Mouse (Mus musculus): ENCODE data around the gene Scn2a. TPM values are rescaled to one million over a fixed set of nuclear protein-coding genes. Genes with fewer than 3 reads are reported as not detected.

Scn2a gene
- polyA plus RNA-seq, 1 experiment = 81.1 TPM

DNA sequence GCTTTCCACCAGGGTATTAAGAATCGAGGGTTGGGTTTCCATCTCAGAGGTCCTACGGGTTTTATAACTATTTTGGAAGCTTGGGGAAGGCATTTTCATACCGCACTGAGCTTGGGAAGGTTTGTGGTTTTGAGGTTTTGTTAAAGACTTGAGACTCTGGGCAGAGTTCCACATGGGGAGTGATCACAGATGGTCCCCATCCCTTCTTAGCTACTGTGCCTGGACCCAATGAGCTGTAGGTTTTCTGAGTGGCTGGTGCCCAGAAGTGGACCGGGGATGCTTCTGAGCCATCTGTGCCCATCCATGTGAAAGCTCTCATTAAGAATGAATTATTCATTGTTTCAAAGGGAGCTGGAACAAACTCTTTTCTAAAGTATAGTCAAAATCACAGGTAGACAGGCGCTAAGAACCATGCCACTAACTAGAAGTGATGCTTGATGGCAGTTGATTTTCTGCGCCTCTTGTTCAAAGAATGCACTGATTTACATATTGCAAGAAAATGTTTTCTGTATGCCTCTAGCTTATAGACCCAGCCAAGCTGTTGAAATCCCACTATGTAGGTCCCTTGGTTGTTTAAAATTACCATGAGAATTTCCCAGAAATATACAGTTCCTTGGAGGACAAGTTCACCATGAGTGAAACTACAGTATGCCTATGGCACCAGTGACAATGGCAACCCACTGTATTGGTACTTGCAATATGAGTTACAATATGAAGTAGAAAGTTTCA is 70.0 kb downstream of the Scn2a start:
- peaks cover 4% of the 10 kb centered on the region for H3K4me1 ChIP-seq (ENCODE audit: control insufficient read depth, insufficient read depth, low read length)
- no peak overlapping the region for H3K4me3 ChIP-seq (ENCODE audit: insufficient read depth, low read length)
- H3K27ac ChIP-seq (ENCODE audit: insufficient read depth, low read length) = peak overlapping the region; percentile 82; the same call in 1 of the 2 replicates
- TF ChIP-seq CTCF (IDR thresholded peaks at IDR 0.05; ENCODE audit: extremely low read depth, insufficient read depth, low read length) (no peak), POLR2A (IDR thresholded peaks at IDR 0.05; ENCODE audit: extremely low read depth, insufficient read depth, low read length) (no peak)

DNA sequence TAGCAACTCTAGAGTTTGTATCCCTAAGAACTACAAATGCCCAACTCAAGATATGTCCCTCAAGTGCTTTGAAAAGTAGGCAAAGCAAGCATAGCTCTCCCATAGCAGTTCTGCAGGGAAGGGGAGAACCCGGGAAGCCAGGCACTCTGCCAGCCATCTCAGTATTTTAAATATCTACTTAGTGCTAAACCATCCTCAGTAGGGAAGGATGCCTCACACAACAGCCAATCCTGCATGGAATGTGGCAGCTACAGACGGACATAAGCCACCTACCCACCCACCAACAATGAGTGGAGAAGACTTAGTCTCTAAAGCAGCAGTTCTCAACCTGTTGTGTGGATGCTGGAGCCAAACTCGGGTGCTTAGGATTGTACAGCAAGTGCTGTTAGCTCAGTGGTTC is 73.9 kb downstream of the Scn2a start:
- TF ChIP-seq CTCF (IDR thresholded peaks at IDR 0.05; ENCODE audit: extremely low read depth, insufficient read depth, low read length) (no peak), POLR2A (IDR thresholded peaks at IDR 0.05; ENCODE audit: extremely low read depth, insufficient read depth, low read length) (no peak)
- no peak overlapping the region for H3K27ac ChIP-seq (ENCODE audit: insufficient read depth, low read length)

DNA sequence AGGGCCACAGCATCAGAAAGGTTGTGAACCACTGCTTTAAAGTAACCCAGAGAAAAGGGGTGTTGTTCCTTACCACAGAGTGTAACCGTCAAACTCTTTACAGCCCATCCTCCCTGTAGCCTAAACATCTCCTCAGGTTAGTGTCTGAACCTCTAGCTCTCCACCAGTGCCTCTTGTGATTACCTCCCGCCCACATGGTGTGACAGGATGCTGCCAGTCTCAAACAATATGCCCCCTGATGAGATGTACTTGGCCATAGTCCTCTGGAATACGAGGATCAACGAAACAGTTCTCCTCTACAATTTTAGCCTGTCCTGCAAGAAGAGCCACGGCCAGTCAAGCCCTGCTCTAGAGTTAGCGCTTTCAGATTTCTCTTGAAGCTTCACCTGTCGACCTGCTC is 74.5 kb downstream of the Scn2a start:
- no peak overlapping the region for H3K27ac ChIP-seq (ENCODE audit: insufficient read depth, low read length)
- H3K4me3 ChIP-seq (ENCODE audit: insufficient read depth, low read length) = no peak overlapping the region
- no peak for TF ChIP-seq CTCF (IDR thresholded peaks at IDR 0.05; ENCODE audit: extremely low read depth, insufficient read depth, low read length)
- TF ChIP-seq POLR2A (IDR thresholded peaks at IDR 0.05; ENCODE audit: extremely low read depth, insufficient read depth, low read length) = no peak
- H3K4me1 ChIP-seq (ENCODE audit: control insufficient read depth, insufficient read depth, low read length) = peaks cover under 1% of the 10 kb centered on the region

More for the DNA sequence above, 73.9 kb downstream of the Scn2a start:
- Histone ChIP-seq H3K4me3 (ENCODE audit: insufficient read depth, low read length) (no peak overlapping the region), H3K4me1 (ENCODE audit: control insufficient read depth, insufficient read depth, low read length) (peaks cover 4% of the 10 kb centered on the region)

DNA sequence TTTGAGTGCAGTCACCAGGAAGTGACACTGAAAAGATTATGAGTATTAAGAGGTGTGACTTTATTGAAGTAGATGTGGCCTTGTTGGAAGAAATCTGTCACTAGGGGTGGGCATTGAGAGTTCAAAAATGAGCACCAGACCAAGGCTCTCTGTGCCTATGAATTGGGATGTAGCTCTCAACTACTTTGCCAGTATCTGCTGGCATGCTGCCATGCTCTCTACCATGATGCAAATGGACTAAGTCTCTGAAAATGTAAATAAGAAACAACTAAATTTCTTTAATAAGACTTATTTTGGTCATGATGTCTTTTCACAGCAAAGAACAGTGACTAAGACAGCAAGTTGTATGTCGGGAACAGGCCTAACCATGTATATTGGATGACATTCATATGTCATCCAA is 79.7 kb downstream of the Scn2a start:
- no peak overlapping the region for H3K4me3 ChIP-seq (ENCODE audit: insufficient read depth, low read length)
- peaks cover 3% of the 10 kb centered on the region; the same call in 1 of the 2 replicates for H3K4me1 ChIP-seq (ENCODE audit: control insufficient read depth, insufficient read depth, low read length)
- TF ChIP-seq POLR2A (IDR thresholded peaks at IDR 0.05; ENCODE audit: extremely low read depth, insufficient read depth, low read length) (no peak), CTCF (IDR thresholded peaks at IDR 0.05; ENCODE audit: extremely low read depth, insufficient read depth, low read length) (no peak)
- no peak overlapping the region for H3K27ac ChIP-seq (ENCODE audit: insufficient read depth, low read length)

GRCm38 (mm10) chr2:65701175-65701574 is 80.6 kb downstream of the Scn2a start:
- no peak overlapping the region for H3K27ac ChIP-seq (ENCODE audit: insufficient read depth, low read length)
- no peak overlapping the region for H3K4me3 ChIP-seq (ENCODE audit: insufficient read depth, low read length)
- TF ChIP-seq CTCF (IDR thresholded peaks at IDR 0.05; ENCODE audit: extremely low read depth, insufficient read depth, low read length) (no peak), POLR2A (IDR thresholded peaks at IDR 0.05; ENCODE audit: extremely low read depth, insufficient read depth, low read length) (no peak)
- H3K4me1 ChIP-seq (ENCODE audit: control insufficient read depth, insufficient read depth, low read length) = peaks cover 3% of the 10 kb centered on the region; the same call in 1 of the 2 replicates

DNA sequence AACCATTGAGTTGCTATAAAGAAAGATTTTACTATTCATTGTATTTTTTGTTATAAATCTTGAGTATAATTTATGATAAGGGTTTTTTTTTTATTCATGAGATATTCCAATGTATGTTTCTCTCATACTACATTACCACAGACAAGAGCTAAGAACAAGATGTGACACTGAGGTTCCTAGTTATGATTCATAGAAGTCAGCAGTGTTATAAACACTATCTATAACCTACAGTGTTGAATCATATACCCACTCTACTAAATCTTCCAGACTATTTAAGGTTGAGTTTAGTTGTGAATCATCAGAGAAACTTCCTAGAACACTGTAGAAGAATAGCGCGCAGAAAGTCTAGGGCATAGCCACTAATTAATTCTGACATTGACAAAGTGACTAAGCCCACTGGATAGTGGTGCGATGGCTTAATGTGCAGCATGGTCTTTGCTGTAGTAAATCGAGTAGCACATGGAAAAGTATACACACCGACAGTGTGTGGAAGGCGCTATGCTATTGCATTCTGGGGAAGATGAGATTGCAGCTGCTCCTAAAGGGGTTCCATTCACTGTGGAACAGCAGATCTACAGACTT is 101.7 kb downstream of the Scn2a start:
- no peak overlapping the region for H3K4me3 ChIP-seq (ENCODE audit: insufficient read depth, low read length)
- TF ChIP-seq CTCF (IDR thresholded peaks at IDR 0.05; ENCODE audit: extremely low read depth, insufficient read depth, low read length) = no peak
- TF ChIP-seq POLR2A (IDR thresholded peaks at IDR 0.05; ENCODE audit: extremely low read depth, insufficient read depth, low read length) = no peak
- H3K27ac ChIP-seq (ENCODE audit: insufficient read depth, low read length) = no peak overlapping the region
- H3K4me1 ChIP-seq (ENCODE audit: control insufficient read depth, insufficient read depth, low read length) = peaks cover 2% of the 10 kb centered on the region; the same call in 1 of the 2 replicates

DNA sequence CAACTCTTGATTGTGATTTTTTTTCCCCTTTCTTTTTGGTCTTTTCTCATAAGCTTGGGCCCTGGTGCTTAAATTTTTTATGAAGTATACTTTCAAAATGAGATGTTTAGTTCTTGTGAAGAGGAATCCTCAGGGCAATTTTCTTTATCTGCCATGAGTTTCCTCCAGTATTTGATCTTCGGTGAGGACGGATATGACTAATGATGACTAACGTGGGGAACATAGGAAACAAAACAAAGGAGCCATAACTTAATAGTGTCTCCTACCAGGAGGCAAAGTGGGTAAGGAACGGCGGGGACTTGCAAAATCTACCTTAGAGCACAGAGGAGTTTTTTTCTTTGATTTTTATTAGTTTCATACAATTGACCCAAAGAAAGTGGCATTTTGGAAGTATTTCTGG is 124.8 kb downstream of the Scn2a start:
- H3K4me1 ChIP-seq (ENCODE audit: control insufficient read depth, insufficient read depth, low read length) = no peaks in the 10 kb centered on the region
- TF ChIP-seq POLR2A (IDR thresholded peaks at IDR 0.05; ENCODE audit: extremely low read depth, insufficient read depth, low read length) (no peak), CTCF (IDR thresholded peaks at IDR 0.05; ENCODE audit: extremely low read depth, insufficient read depth, low read length) (no peak)

DNA sequence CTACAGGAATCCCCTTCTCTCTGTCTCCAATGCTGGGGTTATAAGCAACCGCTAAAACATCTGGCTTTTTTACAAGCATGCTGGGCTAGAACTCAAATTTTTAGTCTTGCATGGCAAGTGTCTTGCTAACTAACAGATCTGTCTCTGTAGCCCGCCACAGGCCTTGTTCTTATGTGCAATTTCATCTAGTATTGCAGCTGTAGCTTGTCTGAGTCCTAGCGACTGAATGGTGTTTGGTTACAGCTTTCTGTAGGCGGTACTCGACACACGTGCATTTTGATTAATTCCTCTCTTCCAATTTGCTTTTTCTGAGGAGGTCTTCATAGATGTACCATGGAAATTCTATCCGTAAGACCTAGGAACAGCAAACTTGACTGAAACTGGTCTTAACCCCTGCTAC is 161.9 kb downstream of the Scn2a start:
- TF ChIP-seq POLR2A (IDR thresholded peaks at IDR 0.05; ENCODE audit: extremely low read depth, insufficient read depth, low read length) (no peak), CTCF (IDR thresholded peaks at IDR 0.05; ENCODE audit: extremely low read depth, insufficient read depth, low read length) (no peak)
- Histone ChIP-seq H3K27ac (ENCODE audit: insufficient read depth, low read length) (no peak overlapping the region), H3K4me1 (ENCODE audit: control insufficient read depth, insufficient read depth, low read length) (no peaks in the 10 kb centered on the region), H3K4me3 (ENCODE audit: insufficient read depth, low read length) (no peak overlapping the region)

More for the DNA sequence above, 124.8 kb downstream of the Scn2a start:
- H3K4me3 ChIP-seq (ENCODE audit: insufficient read depth, low read length) = no peak overlapping the region
- H3K27ac ChIP-seq (ENCODE audit: insufficient read depth, low read length) = no peak overlapping the region

GRCm38 (mm10) chr2:65783392-65783791 is 162.8 kb downstream of the Scn2a start:
- TF ChIP-seq POLR2A (IDR thresholded peaks at IDR 0.05; ENCODE audit: extremely low read depth, insufficient read depth, low read length) = no peak
- TF ChIP-seq CTCF (IDR thresholded peaks at IDR 0.05; ENCODE audit: extremely low read depth, insufficient read depth, low read length) = no peak
- Histone ChIP-seq H3K4me3 (ENCODE audit: insufficient read depth, low read length) (no peak overlapping the region), H3K4me1 (ENCODE audit: control insufficient read depth, insufficient read depth, low read length) (no peaks in the 10 kb centered on the region), H3K27ac (ENCODE audit: insufficient read depth, low read length) (no peak overlapping the region)

- no peak overlapping the region for H3K27ac ChIP-seq (ENCODE audit: insufficient read depth, low read length)
- no peaks in the 10 kb centered on the region for H3K4me1 ChIP-seq (ENCODE audit: control insufficient read depth, insufficient read depth, low read length)
- peak overlapping the region; percentile 23; the same call in 1 of the 2 replicates for H3K4me3 ChIP-seq (ENCODE audit: insufficient read depth, low read length)
- no peak for TF ChIP-seq POLR2A (IDR thresholded peaks at IDR 0.05; ENCODE audit: extremely low read depth, insufficient read depth, low read length)
- TF ChIP-seq CTCF (IDR thresholded peaks at IDR 0.05; ENCODE audit: extremely low read depth, insufficient read depth, low read length) = no peak
Observed at GRCm38 (mm10) chr2:65792516-65792915, 171.9 kb downstream of the Scn2a start.
